Mouse (Mus musculus): ENCODE data around the gene Bbs9. TPM values are rescaled to one million over a fixed set of nuclear protein-coding genes. Genes with fewer than 3 reads are reported as not detected.

Gene Bbs9
- total RNA-seq, 2 experiments from 2014 or later = 22.8 to 24.5 TPM

DNA sequence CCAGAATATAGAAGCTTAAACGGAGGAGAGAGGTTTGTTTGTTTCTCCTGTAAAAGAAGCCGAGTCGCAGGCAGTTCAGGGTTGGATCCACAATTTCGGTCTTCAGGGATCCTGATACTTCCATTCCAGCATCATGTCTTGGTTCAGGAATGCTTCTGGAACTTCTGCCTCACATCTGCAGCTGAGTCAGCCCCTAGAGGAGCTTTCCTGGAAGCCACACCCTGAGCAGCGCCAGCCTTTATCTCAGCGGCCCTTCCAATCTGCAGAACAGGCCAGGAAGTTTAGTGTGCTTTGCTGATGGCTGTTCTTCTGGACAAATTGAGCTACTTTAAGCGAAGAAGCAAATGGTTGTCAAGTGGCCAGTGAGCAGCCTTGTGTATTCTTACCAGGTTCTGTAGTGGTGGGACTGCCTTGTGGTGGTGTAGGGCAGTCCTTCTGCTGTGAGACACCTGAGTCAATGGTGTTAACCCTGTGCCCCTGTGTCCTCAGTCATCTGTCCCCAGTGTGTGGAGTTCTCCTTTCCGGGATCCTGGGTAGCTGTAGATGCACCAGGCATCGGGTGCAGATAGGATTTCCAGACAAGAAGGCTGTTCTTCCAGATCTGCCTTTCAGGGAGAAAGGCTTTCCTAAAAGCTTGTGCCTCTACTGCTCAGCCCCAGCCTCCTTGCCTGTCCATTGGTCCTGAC is 157.4 kb downstream of the Bbs9 start:
- no peak for DNase-seq

DNA sequence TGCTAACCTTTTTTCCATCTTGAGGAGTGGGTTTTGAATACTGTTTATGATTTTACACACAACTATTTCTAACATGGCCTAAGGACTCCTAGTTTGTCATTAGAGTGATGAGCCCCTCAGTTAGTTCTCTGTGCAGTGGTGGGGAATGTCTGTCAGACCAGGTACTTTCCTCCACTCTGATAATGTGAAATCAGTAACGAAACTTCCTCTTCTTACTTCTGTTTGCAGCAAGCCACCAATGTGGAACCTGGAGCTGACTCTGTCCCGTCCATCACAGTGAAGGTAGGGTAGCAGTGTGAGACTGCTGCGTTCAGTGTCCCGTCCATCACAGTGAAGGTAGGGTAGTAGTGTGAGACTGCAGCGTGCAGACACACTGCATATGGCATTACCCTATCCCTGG is 163.0 kb downstream of the Bbs9 start:
- no peak for DNase-seq

DNA sequence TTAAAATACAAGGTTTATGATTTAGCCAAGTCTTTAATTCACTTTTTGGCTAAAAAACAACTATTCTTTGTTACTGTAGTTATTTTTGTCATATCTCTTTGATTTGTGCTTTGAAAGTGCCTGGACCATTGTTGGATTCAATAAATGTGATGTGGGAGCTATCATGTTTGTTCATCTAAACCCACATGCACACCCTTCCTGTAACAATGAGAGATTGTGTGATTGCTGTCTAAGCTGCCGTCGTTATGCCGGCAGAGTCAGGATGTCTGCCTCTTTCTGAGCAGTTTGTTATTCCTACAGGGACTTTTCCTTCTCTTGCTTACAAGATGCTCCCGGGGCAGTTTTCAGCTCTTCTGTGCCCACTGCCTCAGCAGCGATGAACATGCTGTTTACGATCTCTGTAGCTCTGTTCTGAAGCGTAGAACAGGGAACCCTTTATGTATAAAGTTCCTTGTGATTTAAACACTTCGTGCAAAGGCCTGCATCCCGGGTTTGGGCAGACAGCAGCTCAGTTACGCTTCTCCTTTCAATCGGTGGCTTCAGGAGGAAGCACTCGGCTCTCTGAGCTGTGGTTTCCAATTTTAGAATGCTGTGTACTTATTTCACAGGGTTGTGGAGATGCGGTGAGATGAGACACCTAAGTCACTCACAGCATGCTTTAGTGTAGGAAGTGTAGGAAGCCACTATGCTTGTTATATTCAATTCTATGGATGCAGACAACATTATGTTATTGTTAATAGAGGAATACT is 165.3 kb downstream of the Bbs9 start:
- no peak for DNase-seq

DNA sequence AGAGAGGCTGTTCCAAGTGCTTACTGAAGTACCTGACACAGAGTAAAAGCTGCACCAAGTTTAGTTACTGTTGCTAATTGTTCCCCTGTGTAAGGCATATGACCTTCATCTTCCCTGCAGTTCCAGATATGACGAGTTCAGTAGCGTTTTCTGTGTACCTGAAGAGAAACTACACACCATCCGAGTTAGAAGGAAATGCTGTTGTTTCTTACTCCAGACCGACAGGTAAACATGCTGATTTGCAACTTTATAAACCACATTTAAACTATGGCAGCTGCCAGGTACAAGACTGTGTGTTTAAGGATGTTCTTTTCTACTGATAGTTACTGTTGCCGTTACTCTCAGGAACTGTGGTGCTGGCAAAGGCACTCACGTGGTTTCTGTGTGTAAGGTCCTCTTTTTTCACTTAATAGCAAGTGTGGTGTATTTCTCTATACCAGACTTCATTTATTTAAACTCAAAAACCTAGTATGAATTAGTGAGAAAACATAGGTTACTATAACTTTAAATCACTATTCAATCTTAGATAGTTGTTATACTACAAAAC is 170.4 kb downstream of the Bbs9 start:
- no peak for DNase-seq

DNA sequence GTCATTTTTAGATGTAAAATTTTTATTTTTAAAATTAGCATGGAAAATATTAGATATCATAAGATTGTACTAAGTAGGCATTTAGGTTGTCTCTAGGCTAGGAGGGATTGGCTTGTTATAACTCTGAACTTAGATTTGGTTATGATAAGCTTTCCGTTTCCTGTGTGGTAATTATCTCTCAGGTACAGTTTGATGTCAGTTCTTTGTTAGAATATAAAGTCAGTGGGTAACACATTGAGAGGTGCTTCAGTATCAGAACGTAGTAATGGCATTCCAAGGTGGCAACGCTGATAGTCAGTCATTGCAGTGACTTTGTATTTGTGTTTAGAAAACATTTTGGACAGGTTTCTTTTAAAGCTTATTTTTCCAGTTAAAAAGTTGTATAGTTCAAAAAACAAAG is 170.9 kb downstream of the Bbs9 start:
- DNase-seq = no peak

DNA sequence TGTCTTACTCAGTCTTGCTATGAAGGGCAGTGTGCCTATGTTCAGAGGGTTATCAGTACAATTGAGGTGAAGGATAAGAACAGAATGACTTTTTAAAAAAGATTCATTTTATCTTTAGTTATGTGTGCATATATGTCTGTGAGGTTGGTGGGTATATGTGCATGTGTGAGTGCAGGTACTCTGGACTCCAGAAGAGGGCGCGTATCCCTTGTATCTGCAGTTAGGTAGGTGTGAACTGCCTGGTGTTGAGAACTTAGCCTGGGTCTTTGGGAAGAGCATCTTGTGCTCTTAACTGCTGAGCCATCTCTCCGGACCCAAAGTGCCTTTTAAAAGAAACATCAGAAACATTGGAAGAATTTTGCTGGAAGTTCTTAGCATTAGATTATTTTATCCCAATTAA is 172.6 kb downstream of the Bbs9 start:
- no peak for DNase-seq

DNA sequence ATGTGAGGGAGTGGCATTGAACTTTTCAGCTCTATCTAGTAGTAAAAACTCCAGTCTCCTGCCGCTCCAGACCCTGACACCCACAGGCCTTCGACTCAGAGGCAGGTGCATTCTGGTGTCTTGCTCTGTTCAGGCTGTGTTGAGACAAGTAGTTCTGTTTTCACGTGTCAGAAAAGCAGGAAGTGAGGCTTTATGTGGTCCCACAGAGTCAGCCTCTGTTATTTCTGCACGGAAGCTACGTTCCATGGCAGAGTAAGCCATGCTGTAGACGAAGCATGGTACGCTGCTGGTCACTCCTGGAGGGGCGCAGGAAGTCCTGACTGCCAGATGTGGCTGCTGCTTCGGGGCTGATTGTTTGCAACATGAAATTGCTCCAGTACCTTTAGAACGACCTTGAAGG is 174.1 kb downstream of the Bbs9 start:
- DNase-seq = no peak

DNA sequence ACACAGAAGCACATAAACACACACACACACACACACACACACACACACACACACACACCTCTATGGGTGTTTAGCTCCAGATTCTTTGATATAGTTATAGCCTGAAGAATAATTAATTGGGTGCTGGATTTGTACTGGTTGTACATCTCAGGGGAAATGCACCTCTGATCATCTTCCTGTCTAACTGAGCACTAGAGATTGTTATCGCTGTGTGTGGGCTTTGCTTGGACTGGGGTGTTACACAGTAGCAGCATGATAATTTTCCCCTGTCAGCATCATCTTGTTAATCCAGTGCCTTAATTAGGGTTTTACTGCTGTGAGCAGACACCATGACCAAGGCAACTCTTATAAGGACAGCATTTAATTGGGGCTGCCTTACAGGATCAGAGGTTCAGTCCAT is 175.3 kb downstream of the Bbs9 start:
- no peak for DNase-seq

DNA sequence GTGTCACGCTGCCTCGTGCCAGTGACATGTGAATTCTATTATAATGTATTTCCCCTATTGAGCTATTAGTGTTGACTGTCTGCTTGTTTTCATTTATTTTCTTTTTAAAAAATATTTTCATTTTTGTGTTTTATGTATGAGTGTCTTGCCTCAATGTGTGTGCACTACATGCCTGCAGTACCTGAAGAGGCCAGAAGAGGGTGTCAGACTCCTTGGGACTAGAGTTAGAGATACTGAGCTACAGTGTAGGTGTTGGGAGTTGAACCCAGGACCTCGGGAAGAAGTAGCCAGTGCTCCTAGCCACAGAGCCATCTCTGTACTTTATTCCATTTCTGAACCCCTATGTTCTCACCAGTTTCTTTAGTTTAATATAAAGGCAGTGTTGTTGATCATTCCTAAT is 176.1 kb downstream of the Bbs9 start:
- DNase-seq = no peak

DNA sequence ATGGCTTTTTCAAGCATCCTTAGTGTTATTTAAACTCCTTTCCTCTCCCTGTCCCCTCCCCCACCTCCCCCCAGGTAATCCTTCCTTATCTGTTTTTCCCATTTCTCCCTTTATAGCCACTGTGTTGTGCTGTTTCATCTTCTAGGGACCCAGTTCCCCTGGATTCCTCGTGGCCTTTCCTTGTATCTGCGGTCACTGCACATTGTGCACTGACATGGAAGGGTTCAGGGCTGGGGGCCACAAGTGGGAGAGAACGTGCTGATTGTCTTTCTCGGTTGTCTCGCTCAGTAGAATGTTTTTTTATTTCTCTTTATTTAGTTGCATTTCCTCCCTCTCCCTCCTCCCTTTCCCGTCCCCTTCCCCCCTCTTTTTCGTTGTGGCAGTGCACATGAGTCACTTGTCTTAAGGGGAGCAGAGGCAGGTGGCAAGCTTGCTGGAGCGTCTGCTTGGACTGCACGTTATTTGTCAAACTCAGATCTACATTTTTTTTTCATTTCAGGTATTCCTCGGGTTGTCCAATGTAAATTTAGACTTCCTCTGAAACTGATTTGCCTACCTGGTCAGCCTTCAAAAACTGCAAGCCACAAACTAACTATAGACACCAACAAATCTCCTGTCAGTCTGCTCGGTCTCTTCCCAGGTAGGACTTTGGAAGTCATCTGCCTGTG is 179.3 kb downstream of the Bbs9 start:
- DNase-seq = no peak

DNA sequence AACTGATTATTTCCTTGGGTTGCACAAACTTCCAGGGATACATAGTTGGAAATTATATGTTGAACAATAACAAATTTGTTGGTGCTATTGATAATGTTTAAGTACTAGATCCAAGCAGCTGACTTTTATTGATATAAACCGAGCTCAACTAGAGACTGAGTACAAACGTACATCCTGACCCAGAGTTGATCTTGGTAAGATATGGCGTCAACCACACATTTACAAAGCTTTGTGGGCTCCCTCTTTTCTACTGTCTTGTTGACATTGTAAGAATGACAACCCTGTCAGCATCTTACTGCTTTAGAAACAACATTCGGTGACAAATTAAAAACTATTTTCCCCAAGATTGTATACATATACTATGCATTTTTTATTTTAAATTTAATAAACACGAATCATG is 181.7 kb downstream of the Bbs9 start:
- DNase-seq = no peak

DNA sequence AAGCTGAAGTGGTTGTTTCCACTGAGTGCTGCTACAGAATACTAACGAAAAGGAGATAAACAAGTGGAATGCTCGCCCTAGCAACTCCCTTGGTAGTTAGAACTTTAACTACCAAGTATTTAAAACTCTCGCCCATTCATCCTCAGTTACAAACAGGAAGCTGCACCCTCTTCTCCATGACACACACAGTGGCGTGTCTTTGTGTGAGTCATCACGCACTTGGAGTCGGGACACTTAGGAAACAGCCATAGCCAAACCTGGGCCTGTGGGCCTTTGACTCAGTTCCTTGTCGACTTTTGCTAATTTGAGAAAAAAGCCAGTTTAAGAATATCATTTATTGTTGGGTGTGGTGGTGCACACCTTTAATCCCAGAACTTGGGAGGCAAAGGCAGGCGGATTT is 189.6 kb downstream of the Bbs9 start:
- no peak for DNase-seq

DNA sequence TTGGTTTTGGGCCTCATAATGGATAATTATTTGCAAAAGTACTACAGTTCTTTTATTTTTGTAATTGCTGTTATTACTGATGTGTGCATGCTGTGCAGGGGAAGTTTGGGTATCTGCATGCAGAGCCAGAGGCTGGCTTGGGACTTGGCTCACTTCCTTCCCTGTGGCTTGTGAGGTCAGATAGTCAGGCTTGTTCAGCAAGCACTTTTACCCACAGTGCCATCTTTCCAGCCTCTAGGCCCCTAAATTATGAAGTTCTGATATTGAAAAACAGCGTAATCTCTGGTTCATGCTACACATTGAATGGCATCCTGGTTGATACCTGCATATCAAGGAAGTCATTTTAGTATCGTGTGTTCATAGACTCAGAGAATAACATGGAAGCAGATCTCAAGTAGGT is 197.4 kb downstream of the Bbs9 start:
- DNase-seq = no peak

DNA sequence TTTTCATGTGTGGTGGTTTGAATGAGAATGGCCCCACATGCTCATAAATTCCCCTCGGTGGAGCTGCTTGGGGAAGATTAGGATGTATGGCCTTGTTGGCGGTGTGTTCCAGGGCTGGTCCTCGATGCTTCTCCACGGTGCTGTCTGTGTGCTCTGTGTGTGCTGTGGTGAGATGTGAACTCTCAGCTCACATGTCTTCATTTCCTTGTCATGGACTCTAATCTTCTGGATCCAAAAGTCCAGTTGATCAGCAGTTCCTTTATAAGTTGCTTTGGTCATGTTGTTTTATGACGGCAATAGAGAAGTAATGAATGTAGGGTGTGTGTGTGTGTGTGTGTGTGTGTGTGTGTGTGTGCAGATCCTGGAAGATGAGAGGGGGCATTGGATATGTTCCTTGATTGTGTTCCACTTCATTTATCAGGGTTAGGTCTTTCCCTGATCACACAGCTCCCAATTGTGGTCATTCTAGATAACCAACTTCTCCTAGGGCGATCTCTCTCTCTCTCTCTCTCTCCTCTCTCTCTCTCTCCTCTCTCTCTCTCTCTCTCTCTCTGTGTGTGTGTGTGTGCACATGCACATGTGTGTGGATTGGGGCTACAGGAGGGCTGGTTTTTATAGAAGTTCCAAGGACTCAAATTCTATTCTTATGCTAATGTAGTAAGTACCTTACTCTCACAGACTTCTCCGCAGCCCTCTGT is 201.8 kb downstream of the Bbs9 start:
- no peak for DNase-seq

DNA sequence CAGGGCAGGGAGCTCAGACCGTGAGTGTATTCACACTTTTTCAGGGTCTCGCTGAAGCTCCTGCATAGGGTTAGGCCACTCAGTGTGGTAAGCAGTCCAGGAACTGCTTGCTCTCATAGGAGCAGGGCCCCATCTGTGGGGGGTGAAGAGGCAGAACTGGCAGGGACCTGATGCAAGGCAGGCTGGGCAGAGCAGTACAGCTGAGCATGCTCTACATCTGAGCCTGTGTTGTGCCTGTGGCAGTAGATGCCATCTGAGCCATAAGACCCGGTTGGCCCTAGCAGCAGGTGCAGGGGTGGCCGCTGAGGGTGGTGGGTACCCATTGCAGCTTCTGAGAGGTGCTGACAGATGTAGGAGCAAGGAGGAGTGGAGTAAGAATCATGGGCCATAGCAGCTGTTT is 202.5 kb downstream of the Bbs9 start:
- DNase-seq = no peak

DNA sequence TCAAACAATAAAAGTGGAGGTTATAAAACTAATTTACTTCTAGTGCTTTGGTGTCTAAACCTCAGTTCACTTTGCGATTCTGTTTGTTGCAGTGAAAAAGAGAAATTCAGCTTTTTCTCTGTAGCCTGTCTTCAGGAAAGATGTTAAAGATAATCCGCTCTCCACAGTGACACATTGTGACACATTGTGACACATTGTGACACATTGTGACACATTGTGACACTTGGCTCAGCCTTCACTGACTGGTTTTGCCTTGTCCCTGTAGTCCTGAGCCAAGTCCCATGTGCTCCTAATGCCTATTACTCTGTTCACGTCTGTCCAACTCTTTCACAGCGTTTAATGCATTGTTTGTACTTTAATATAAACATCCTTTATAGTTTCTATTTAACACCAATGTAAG is 203.0 kb downstream of the Bbs9 start:
- no peak for DNase-seq

DNA sequence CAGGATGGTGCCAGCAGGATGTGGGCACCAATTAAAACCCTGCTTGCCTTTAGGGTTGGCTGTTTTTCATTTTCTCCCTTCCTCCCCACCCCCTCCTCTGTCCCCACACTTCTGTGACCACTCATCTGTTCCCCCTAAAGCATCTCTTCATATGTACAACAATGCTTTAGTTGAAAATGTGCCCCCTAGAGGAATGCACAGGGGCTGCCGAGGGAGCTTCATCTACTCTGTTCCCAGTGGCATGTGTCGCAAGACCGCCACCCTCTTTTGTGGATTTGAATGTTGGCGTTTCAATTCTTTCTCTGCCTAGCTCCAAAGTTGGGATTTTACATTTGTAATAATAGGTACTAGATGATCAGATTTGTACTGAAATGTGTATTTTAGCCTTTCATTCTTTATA is 204.0 kb downstream of the Bbs9 start:
- DNase-seq = no peak

DNA sequence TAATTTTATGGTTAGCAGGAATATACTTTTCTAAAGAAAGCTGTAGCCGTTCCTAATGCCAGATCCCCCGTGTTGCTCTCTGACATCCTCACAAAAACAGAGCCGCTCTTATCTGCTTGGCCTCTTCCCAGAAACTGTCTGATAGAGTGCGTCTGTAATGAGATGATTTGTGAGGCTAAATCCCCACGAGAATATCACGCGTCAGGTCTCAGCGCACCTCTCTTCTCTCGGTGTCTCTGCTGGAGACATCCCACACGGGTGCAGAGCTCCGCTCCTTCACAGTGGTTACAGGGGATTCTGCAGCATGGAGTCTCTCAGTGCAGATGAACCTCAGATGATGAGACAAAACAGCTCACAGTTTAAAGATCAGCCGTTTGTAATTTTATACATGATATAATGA is 204.5 kb downstream of the Bbs9 start:
- no peak for DNase-seq

DNA sequence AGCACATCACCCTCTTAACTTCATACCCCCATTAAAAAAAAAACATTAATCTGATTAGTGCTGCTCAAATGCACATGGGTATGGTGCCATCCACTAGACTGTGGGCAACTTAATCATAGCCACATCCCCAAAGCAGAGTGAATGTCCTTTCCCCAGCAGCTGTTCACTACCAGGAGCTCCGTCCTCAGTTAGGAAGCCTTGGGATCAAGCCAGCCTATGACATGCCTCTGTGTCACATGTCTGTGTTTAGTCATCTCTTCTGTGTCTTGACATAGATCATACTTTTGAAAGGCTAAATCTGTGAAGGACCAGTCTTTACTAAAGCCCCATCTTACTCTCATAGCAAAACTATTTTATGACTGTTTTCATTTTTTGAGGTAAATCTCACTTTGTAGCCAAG is 205.0 kb downstream of the Bbs9 start:
- DNase-seq = no peak

DNA sequence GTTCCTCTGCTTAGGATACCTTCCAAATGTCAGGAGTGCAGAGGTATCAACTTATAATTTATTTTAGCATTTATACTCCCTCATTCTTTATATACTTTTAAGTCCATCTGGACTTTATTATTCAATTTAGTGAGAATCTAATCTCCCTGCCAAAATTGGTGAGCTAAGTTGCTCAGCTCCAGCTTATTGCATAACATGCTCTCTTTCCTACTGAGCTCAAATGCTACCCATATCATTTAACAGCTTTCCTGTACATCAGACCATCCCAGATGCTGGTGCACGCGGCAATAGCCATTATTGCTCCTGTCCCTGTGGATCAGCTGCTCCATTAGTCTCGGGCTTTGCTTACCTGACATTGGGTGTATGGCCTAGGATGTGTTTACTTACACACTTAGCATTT is 208.3 kb downstream of the Bbs9 start:
- peak in 1 of 2 experiments; percentile 24 for DNase-seq

DNA sequence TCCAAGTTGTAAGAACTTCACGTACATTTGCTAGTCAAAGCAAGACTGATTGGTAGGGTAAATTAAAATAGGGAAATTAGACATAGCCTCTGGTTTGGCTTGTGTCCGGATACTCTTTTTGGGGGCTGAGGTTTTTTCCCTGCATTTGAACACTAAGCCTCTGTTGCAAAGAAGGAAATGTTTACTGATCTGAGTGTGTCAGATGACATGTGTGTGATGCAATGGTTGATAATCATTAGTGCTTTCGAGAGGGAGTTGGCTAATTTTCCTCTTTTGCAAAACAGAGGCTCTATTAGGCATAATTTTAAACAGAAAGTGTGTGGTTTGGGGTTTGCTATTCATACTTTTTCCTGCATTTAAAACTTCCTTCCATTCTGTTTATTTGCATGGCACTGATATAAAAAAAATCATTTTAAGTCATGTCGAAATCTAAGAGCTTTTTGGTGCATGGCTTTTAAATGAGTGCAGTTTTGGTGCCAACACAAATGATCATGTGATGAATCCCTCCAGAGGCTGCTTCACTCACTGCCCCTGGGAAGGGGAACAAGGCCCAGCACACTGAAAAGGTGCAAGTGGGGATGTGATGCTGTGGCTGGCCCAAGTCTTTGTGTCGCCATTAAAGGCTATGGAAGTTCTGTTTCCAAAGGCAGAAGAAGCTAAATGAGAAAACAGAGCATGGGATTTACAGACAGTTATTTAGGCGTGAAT is 211.4 kb downstream of the Bbs9 start:
- no peak for DNase-seq

DNA sequence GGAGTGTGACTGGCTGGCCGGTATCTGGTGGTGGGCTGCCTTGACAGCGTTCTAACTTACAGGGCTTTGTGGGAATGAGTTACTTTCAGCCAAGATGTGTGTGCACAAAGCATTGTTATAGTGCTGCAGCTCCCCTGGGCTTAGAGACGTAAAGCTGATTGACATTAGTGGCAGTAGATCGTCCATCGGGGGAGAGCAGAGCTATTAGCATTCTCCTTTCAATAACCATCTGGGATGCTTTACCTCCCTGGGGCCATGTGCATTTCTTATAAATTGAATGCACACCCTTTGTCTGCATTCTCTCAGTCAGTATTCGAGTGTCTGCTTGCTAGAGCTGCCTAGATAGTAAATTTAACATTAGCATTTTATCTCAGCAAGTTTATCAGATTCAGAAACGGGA is 214.7 kb downstream of the Bbs9 start:
- no peak for DNase-seq

All from layer of hippocampus, postnatal 36 days (tissue).